Mouse (Mus musculus) cerebellum, adult 9-10 months (tissue): ENCODE results near the gene Dnajc12.
"Not testable (repeated sequence)": the region's sequence is repeated elsewhere in the genome, so short reads cannot be mapped to it uniquely, and the experiment has no call there.

Experiments used
- DNase-seq: peaks from one replicate; pipeline ENCODE4 v3.0.0; 2022

Dnajc12 gene

GRCm38 (mm10) chr10:63432099-63432498, 49.9 kb downstream of the Dnajc12 start:
- DNase-seq = no peak

- no peak for DNase-seq
Observed at GRCm38 (mm10) chr10:63432887-63433286, 50.6 kb downstream of the Dnajc12 start.

DNA sequence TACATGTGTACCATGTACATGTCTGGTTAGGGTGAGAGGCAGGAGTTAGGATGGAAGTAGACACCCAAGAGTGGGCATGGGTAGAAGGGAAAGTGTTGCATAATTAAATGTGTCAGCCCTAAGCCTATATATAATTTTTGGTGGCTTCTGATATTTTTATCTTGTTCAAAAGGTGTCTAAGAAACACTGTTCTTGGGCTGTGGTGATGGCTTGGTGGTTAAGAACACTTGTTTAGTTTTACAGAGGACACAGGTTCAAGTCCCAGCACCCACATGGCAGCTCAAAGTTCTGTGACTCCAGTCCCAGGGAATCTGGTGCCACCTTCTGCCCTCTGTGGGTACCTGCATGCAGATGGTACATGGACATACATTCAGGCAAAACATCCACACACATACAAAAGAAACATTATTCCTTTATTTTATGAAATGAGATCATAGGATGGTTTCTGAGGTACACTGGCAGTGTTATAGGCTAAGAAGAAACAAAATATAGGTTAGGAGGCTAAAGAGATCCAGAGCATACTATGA, 56.6 kb downstream of the Dnajc12 start:
- no peak for DNase-seq

- DNase-seq = no peak
Observed at GRCm38 (mm10) chr10:63439694-63440228, 57.5 kb downstream of the Dnajc12 start.

DNA sequence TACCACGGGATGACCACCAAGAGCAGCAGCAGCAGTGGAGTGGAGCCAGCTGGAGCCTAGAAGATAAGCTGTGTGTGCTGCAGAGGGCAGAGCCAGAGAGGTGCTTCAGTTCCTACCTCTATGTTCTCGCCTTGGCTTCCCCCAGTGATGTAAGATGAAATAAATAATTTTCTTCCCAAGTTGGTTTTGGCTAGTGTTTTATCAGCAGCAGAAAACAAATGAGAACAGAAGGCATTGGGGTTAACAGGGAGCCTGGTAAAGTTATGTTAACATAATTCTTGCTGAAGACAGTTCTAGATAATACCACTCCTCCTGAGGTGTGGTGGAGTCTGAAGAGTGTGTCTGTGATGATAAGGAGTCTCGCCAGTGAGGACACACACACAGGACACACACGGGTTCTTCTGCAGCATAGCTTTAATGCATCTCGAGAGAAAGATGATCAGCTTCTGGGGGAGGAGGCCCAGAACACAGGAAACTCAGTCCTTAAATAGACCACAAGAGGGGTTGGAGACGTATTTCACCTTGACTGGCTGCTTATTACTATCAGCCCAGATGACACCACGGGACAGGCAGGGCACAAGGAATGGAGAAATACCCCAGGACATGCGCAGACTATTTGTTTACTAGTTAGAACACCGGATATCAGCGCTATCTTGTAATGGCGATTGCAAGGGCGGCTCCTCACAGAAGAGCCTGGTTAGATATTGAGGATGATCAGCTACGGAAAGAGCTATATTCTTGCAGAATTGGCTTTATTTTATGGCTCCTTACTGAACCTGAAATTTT, 62.6 kb downstream of the Dnajc12 start:
- DNase-seq = not testable (repeated sequence)

DNA sequence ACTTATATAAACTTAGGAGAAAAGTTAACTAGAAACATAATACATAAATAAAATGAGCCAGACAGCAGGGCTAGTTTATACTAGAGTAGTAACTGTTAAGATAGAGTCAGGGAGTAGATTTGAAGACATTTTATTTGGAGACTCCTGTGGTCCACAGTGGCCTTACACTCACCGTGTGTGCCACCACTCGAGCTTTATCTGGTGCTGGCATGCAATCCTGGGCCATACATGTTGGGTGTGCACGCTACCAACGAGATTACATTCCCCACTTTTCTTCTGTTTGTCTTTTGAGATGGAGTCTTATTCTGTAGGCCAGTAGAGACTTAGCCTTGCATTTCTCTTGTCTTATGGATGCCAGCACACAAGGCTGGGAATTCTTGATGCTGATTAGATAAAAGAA, 71.7 kb downstream of the Dnajc12 start:
- no peak for DNase-seq

GRCm38 (mm10) chr10:63455110-63455878, 73.1 kb downstream of the Dnajc12 start:
- DNase-seq = no peak

- DNase-seq = no peak
Observed at GRCm38 (mm10) chr10:63457292-63458128, 75.3 kb downstream of the Dnajc12 start.
